Mouse (Mus musculus): ENCODE measurements around the gene Fignl2.
"Not testable (repeated sequence)": the region's sequence is repeated elsewhere in the genome, so short reads cannot be mapped to it uniquely, and the experiment has no call there.

Gene Fignl2

DNA sequence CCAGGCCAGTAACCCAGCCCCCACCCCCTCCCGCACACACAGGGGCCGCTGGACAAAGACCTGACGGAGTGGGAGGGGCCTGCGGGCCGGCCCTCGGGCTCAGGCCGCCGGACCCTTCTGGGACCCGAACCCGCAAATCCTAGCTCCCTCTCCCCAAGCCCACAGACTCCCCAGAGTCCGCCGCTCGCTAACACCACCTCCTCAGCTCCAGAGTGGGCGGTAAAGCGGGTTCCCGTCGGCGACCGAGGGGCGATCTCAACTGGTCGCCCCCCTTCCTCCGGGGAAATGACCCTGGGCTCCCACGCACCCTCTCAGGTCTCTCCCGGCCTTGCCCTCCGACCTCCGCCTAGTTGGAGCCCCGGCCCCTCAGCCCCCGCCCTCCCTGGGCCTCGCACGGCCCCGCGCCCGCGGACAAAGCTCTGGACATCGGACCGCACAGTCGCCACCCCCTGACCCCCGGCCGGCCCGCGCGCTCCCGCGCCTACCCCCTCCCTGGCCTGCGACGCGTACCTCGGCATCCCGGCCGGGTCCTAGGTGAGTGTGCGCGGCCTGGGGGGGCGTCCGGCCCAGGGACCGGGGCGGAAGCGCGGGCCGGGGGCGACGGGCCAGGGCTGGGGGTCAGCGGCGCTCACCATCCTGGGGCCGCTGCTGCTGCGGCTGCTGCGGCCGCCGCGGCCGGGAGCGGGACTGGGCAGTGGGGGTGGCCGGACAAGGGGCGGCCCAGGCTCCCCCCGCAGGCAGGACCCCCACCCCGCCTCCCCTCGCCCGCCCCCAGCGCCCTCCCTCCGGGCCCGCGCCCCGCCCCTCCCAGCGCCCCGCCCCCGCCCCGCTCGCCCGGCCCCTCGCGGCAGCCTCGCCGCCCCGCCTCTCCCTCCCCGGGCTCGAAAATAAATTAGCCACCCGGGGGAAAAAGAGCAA is at the start of gene Fignl2:
TSS of gene Fignl2 (minus strand) at position 755 of the 918 bp plus-strand sequence.
- DNase-seq (ENCODE audit: low read depth, low spot score), result no peak

GRCm38 (mm10) chr15:101126876-101127544 is 48.6 kb upstream of the Fignl2 start:
- DNase-seq (ENCODE audit: low read depth, low spot score), result no peak

DNA sequence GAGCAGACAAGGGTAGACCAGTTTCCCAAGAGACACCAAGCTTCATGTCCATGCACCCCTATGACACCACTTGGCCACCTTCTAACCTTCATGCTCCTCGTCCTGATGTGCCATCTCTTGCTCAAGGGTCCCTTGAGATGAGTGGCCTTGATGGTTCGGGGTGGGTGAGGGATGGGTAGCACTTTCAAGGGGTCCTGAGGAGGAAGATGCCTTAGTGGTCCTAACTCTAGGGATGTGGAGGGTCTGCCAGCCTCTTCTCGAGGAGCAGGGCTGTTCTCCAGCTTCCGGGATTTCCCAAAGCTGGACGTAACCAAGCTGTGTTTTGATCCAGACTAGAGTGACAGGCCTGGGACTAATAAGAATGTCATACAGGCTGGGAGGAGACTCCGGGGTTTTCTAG is 47.2 kb upstream of the Fignl2 start:
- DNase-seq (ENCODE audit: low read depth, low spot score), result no peak

GRCm38 (mm10) chr15:101123202-101123601 is 44.8 kb upstream of the Fignl2 start:
- DNase-seq (ENCODE audit: low read depth, low spot score), result no peak

DNA sequence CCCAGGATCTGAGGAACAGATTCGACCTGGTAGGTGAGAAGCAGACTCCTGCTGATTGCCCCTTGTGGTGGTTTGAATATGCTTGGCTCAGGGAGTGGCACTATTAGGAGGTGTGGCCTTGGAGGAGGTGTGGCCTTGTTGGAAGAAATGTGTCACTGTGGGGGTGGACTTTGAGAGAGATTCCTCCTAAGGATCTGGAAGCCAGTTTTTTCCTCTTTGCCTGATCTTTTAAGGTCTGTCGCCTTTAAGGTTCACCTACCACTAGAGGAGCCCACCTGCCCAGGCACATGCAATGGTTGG is 43.9 kb upstream of the Fignl2 start:
- no peak for DNase-seq (ENCODE audit: low read depth, low spot score)

DNA sequence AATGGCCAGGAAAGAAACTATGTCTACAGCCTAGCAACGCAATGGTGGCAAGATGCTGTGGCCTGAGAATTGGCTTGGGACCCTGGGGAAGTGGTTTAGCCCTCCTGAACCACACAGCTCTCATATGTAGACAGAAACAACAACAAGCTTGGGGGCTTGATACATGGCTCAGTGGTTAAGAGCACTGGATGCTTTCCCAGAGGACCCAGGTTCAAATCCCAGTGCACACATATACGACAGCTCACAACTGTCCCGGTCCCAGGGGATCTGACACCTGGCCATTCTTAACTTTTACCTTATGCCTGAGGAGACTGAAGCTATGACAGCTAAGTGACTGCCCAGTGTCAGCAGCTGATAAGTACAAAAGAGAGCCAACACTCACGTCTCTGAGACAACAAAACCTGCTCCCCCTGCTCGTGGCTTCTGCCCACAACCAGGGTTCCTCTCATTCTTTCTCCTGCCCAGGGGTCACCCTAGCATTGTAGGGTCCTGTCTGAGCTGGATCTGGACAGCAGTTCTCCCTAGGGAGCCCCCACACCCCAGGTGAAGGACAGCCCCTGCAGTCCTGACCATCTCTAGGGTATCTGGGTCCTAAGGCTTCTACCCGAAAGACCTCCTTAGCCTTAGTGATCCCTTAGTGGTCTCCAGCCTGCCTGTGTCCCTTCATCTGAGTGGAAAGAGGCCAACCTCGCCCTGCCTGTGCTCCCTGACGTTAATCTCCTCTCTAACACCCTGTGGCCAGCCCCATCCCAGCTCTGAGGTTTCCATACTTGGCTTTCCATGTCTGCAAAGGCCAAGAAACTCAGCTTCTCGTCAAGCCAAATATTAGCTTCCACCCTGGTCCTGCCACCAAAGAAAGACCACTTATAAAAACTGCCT is 43.3 kb upstream of the Fignl2 start:
- DNase-seq (ENCODE audit: low read depth, low spot score), result no peak

DNA sequence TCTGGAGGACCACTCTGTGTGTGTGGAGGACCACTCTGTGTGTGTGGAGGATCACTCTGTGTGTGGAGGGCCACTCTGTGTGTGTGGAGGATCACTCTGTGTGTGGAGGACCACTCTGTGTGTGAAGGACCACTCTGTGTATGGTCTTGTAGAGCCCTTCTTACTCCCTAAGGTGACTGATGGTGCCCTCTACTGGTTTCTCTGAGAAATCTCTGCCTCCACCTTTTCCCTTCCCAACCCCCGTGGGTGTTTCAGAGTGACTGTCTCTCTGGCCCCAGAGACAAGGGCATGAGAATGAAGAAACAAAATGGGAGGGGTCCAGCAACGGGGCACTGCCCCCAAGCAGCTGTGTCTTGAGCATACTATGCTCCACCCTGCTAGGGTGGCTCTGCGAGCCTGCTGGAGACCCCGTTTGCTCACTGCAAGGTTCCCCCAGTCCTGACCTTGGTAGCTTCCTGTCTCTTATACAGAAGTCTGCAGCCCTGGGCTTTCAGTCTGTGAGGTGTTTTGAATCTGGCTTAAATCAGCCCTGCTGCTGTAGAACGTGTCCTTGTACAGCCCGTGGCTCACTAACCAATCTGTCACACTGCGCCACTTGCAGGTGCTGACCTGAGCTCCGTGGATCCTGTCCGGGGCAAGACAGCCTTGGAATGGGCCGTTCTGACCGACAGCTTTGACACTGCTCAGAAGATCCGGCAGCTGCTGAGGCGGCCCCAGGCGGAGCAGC is 40.2 kb upstream of the Fignl2 start:
- no peak for DNase-seq (ENCODE audit: low read depth, low spot score)

GRCm38 (mm10) chr15:101115511-101116110 is 37.2 kb upstream of the Fignl2 start, which contains the start of gene Ankrd33:
Gene Ankrd33 (plus strand): TSS chr15:101115755.
- DNase-seq (ENCODE audit: low read depth, low spot score), result no peak

GRCm38 (mm10) chr15:101113778-101114177 is 35.4 kb upstream of the Fignl2 start:
- DNase-seq (ENCODE audit: low read depth, low spot score), result not testable (repeated sequence)

DNA sequence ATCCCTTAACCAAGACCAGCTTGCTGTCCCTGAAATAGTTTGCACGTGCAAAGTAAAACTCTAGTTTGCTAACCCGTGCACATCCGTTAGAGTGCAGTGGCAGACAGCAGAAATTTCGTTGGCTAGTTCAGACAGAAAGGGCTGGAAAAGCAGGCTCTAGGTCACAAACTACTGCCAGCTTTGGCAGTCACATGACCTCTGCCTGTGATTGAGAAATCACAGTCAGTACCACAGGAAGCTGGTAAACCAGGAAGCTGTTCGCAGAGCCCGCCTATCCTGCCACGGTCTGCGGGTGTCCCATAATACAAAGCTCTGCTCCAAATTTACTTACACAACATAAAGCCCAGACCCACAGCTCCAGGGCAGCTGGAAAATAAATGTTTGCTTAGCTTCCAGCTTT is 34.8 kb upstream of the Fignl2 start:
- DNase-seq (ENCODE audit: low read depth, low spot score), result no peak

DNA sequence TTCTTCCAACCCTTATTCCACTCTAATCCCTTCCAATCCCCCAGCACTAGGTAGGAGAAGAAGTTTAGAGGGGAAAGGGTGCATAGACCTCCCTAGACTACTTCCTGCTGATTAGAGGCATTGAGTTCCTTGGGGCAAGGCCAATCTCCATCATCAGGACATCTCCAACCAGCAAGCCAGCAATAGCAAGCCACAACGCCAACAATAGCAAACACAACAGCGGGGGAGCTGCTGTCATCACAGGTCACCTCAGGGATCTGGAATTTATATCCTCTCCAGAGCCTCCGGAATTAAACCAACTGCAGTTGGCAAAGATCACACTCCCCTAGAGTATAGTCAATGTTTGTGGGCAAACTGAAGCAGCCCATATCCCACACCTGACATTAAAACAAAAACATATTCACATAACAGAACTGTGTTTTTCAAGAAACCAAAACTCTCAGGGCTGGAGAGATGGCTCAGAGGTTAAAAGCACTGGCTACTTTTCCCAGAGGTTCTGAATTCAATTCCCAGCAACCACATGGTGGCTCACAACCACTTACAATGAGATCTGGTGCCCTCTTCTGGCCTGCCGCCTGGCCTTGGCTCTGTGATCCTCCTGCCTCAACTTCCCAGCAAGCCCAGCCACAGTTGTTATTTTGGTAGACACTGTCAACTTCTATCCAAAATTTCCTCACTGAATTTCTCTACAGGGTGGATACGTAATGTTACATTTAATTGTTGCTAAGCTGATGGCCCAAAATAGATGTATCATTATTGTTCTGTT is 29.7 kb upstream of the Fignl2 start:
- DNase-seq (ENCODE audit: low read depth, low spot score), result no peak

GRCm38 (mm10) chr15:101106011-101106410 is 27.6 kb upstream of the Fignl2 start:
- no peak for DNase-seq (ENCODE audit: low read depth, low spot score)

GRCm38 (mm10) chr15:101105496-101105994 is 27.2 kb upstream of the Fignl2 start:
- DNase-seq (ENCODE audit: low read depth, low spot score), result peak; percentile 74

DNA sequence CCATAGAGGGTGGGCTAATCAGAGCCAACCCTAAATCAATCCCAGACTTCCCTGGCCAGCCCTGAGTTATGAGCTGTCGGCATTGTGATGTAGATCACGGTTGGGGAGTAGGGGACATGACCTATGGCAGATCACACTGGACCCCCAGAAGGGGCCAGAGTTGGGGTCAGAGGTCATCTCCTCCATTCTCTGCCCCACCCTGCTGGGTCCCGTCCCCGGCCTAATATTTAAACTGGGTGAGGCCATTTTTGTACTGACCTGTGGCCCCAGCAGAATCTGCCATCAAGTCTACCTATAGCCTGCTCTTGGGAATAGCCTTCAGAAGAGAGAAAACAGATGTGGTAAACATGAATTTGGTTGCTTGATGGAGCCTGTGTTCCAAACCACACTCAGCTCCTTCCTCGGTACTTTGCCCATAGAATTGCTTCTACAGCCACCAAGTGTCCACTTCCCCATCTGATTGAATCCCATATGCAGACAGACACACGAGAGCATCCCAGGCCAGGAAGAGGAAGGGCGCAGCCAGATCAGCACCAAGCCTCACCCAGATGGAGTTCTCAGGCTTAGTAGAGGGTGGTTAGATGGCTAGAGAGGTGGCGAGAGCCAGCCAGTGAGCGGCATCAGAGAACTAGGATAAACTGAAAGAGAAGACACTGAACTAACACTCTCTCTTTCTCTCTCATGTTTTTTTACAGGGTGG is 25.4 kb upstream of the Fignl2 start:
- no peak for DNase-seq (ENCODE audit: low read depth, low spot score)

- DNase-seq (ENCODE audit: low read depth, low spot score), result no peak
Measured at GRCm38 (mm10) chr15:101100996-101101395, 22.6 kb upstream of the Fignl2 start.

DNA sequence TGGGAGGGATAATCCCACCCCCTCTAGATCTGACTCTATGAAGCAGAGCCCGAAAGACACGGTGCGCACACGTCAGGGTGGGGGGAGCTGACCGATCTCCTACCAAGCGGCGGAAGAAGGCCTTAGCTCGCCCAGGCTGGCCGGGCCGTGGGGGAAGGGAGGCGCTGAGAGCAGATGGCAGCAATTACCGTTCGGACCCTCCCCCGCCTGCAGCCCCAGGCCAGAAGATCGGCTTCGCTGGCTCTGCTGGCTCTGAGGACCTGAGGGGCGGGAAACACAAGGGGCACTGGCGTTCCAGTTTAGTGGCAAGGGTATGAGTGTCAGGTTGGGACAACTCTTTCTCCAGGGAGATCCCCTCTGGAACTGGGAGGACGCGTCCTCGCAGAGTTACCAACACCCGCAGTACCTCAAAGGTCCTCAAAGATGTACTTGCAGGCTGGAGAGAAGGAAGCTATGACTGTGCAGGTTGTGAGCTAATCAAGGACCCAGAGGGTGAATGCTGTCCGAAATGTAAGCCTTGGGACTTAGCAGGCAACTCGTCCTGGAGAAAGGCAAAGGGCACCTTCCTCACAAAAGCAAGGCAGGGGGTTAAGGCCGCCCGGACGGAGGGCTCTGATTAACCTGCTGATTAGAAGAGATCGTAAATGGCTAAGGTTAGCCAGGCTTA is 19.8 kb upstream of the Fignl2 start:
- DNase-seq (ENCODE audit: low read depth, low spot score), result peak; percentile 83

- no peak for DNase-seq (ENCODE audit: low read depth, low spot score)
Measured at GRCm38 (mm10) chr15:101095392-101095791, 17.0 kb upstream of the Fignl2 start.

GRCm38 (mm10) chr15:101094979-101095378 is 16.6 kb upstream of the Fignl2 start:
- DNase-seq (ENCODE audit: low read depth, low spot score), result peak; percentile 69

DNA sequence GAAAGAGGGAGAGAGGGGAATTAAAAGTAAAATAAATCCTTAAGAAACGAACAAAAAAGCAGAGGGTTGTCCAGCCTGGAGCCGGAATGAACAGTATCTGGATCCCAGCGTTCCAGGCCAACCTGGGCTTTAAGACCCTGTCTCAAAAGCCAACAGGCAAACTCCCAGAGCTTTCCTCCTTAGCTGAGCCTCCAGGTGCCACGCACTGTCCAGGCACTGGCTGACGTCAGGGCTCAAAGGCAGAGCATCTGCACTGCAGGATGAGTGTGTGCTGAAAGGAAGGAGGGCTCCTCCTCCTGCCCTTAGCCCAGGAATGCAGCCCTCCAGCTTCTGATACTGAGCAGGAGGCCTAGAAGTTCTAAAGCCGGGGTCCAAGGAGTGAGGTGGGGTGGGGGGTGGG is 15.6 kb upstream of the Fignl2 start:
- no peak for DNase-seq (ENCODE audit: low read depth, low spot score)

All from forelimb bud, embryonic 11.5 days (tissue).